Mouse (Mus musculus) heart, embryonic 11.5 days (tissue): ENCODE measurements around the gene Dixdc1. TPM values are rescaled to one million over a fixed set of nuclear protein-coding genes. Genes with fewer than 3 reads are reported as not detected.

Experiments used
- ATAC-seq: fragments of 200-750 bp; cut with Nextera tagmentation; replicated peaks from 2 replicates; pipeline ENCODE4 v1.8.0; 2017; ENCODE audit warnings: moderate library complexity; ENCODE audit not compliant: insufficient number of reproducible peaks, low FRiP score, low TSS enrichment
- H3K27ac ChIP-seq: fragments of 300-500 bp; sonication (generic); 2 replicates; pipeline ENCODE4 v1.5.1; 2014; ENCODE audit warnings: mild to moderate bottlenecking, low read depth, low read length
- H3K27me3 ChIP-seq: fragments of 300-500 bp; sonication (generic); 2 replicates; pipeline ENCODE4 v1.6.1; 2014; ENCODE audit warnings: mild to moderate bottlenecking, low read length, mixed read lengths; ENCODE audit not compliant: control insufficient read depth, insufficient read depth
- H3K36me3 ChIP-seq: fragments of 300-500 bp; sonication (generic); 2 replicates; pipeline ENCODE4 v1.6.1; 2014; ENCODE audit warnings: mild to moderate bottlenecking, low read length, moderate library complexity, mixed read lengths; ENCODE audit not compliant: control insufficient read depth, insufficient read depth
- H3K4me1 ChIP-seq: fragments of 300-500 bp; sonication (generic); 2 replicates; pipeline ENCODE4 v1.6.1; 2014; ENCODE audit warnings: low read length; ENCODE audit not compliant: control insufficient read depth, insufficient read depth
- H3K4me2 ChIP-seq: fragments of 300-500 bp; sonication (generic); 2 replicates; pipeline ENCODE4 v1.6.1; 2014; ENCODE audit warnings: mild to moderate bottlenecking, moderate library complexity
- H3K4me3 ChIP-seq: fragments of 300-500 bp; sonication (generic); 2 replicates; pipeline ENCODE4 v1.5.1; 2014; ENCODE audit warnings: low read depth, low read length
- H3K9ac ChIP-seq: fragments of 300-500 bp; sonication (generic); 2 replicates; pipeline ENCODE4 v1.6.1; 2014; ENCODE audit warnings: mild to moderate bottlenecking, low read depth, low read length, moderate library complexity
- H3K9me3 ChIP-seq: fragments of 300-500 bp; sonication (generic); replicated peaks from 2 replicates; pipeline ENCODE4 v1.6.1; 2016; ENCODE audit warnings: low read length; ENCODE audit not compliant: control insufficient read depth
- WGBS: fragments of 180-500 bp; shearing (Covaris S2); extraction: QIAGEN DNeasy Blood & Tissue Kit; methylation state at CpG from one replicate; pipeline ENCODE4 v1.1.7; 2014; ENCODE audit not compliant: insufficient replicate concordance; 5-methylcytosine and 5-hydroxymethylcytosine counted together
- polyA plus RNA-seq: library from polyadenylated mRNA; unstranded; fragments of >200 nt; fragmentation: Nextera tagmentation; extraction: Ambion mirVana; gene quantifications from 2 replicates; pipeline ENCODE4 v1.2.1, GENCODE M21; 2014

Gene Dixdc1
- polyA plus RNA-seq, 1 experiment from 2014 or later: 7.3 TPM

- WGBS: 5% methylated on average over 59 of the region's 59 CpGs
- H3K9ac ChIP-seq: peak within 1 kb of the TSS; percentile 81
Measured at GRCm38 (mm10) chr9:50768107-50769002, 29.0 kb upstream of the Dixdc1 start, which contains the start of gene Fdxacb1. Gene Fdxacb1, plus strand, starts transcription at chr9:50768236.

GRCm38 (mm10) chr9:50767531-50768106 is 28.3 kb upstream of the Dixdc1 start:
- peak; percentile 23 for ATAC-seq
- H3K27me3 ChIP-seq: no peaks in the 10 kb centered on the region
- WGBS: 7% methylated on average over 17 of the region's 17 CpGs

More at GRCm38 (mm10) chr9:50768107-50769002, 29.0 kb upstream of the Dixdc1 start, which contains the start of gene Fdxacb1:
- H3K27ac ChIP-seq: peak within 1 kb of the TSS; percentile 91
- peaks cover 8% of the 10 kb centered on the region for H3K4me1 ChIP-seq
- ATAC-seq: peak; percentile 97
- no peaks in the 10 kb centered on the region for H3K9me3 ChIP-seq
- H3K4me2 ChIP-seq: peak within 1 kb of the TSS; percentile 91
- H3K36me3 ChIP-seq: no peaks in the 10 kb centered on the region
- no peaks in the 10 kb centered on the region for H3K27me3 ChIP-seq
- H3K4me3 ChIP-seq: peak within 1 kb of the TSS; percentile 73

GRCm38 (mm10) chr9:50763331-50763730 is 24.0 kb upstream of the Dixdc1 start:
- Histone ChIP-seq H3K4me2 (no peak overlapping the region), H3K9ac (no peak overlapping the region), H3K27me3 (no peaks in the 10 kb centered on the region), H3K9me3 (no peaks in the 10 kb centered on the region), H3K4me3 (no peak overlapping the region), H3K27ac (no peak overlapping the region), H3K36me3 (no peaks in the 10 kb centered on the region), H3K4me1 (peaks cover 4% of the 10 kb centered on the region; the same call in 1 of the 2 replicates)
- WGBS: 66% methylated on average over 1 of the region's 1 CpGs
- no peak for ATAC-seq

More at GRCm38 (mm10) chr9:50767531-50768106, 28.3 kb upstream of the Dixdc1 start:
- peak overlapping the region; percentile 91 for H3K4me2 ChIP-seq
- peak overlapping the region; percentile 91 for H3K27ac ChIP-seq
- H3K9me3 ChIP-seq: no peaks in the 10 kb centered on the region
- H3K4me1 ChIP-seq: peaks cover 8% of the 10 kb centered on the region
- no peaks in the 10 kb centered on the region for H3K36me3 ChIP-seq
- H3K9ac ChIP-seq: peak overlapping the region; percentile 81
- H3K4me3 ChIP-seq: peak overlapping the region; percentile 73

GRCm38 (mm10) chr9:50761520-50762243 is 22.4 kb upstream of the Dixdc1 start:
- H3K4me3 ChIP-seq: no peak overlapping the region
- H3K36me3 ChIP-seq: no peaks in the 10 kb centered on the region
- no peaks in the 10 kb centered on the region for H3K9me3 ChIP-seq
- H3K4me1 ChIP-seq: no peaks in the 10 kb centered on the region
- H3K27me3 ChIP-seq: no peaks in the 10 kb centered on the region
- no peak for ATAC-seq
- no peak overlapping the region for H3K9ac ChIP-seq
- no peak overlapping the region for H3K4me2 ChIP-seq
- WGBS: 60% methylated on average over 6 of the region's 6 CpGs
- H3K27ac ChIP-seq: no peak overlapping the region

GRCm38 (mm10) chr9:50756711-50757110 is 17.4 kb upstream of the Dixdc1 start:
- no peaks in the 10 kb centered on the region for H3K36me3 ChIP-seq
- H3K4me3 ChIP-seq: no peak overlapping the region
- 61% methylated on average over 5 of the region's 5 CpGs for WGBS
- no peak for ATAC-seq
- H3K9me3 ChIP-seq: no peaks in the 10 kb centered on the region
- 0 out of 2 replicates have a peak, but pooled peaks cover 5% of the 10 kb centered on the region for H3K4me1 ChIP-seq
- no peak overlapping the region for H3K9ac ChIP-seq
- H3K27me3 ChIP-seq: no peaks in the 10 kb centered on the region
- H3K4me2 ChIP-seq: no peak overlapping the region
- H3K27ac ChIP-seq: no peak overlapping the region

- peaks cover 9% of the 10 kb centered on the region; the same call in 1 of the 2 replicates for H3K4me1 ChIP-seq
- H3K4me3 ChIP-seq: peak overlapping the region; percentile 54
- WGBS: 23% methylated on average over 7 of the region's 7 CpGs
- H3K36me3 ChIP-seq: no peaks in the 10 kb centered on the region
- no peak for ATAC-seq
- peak overlapping the region; percentile 98 for H3K27ac ChIP-seq
- peak overlapping the region; percentile 92 for H3K9ac ChIP-seq
- no peaks in the 10 kb centered on the region for H3K27me3 ChIP-seq
- peak overlapping the region; percentile 62 for H3K4me2 ChIP-seq
- H3K9me3 ChIP-seq: no peaks in the 10 kb centered on the region
Measured at GRCm38 (mm10) chr9:50753947-50754346, 14.6 kb upstream of the Dixdc1 start.

- Histone ChIP-seq H3K27me3 (no peaks in the 10 kb centered on the region), H3K27ac (peak overlapping the region; percentile 98), H3K4me2 (peak overlapping the region; percentile 62), H3K4me3 (peak overlapping the region; percentile 54), H3K4me1 (peaks cover 9% of the 10 kb centered on the region; the same call in 1 of the 2 replicates), H3K9ac (peak overlapping the region; percentile 92), H3K9me3 (no peaks in the 10 kb centered on the region), H3K36me3 (no peaks in the 10 kb centered on the region)
- 29% methylated on average over 17 of the region's 17 CpGs for WGBS
- ATAC-seq: peak; percentile 75
Measured at GRCm38 (mm10) chr9:50752784-50753615, 13.7 kb upstream of the Dixdc1 start.
